Mouse (Mus musculus) kidney, adult 9 months (tissue): ENCODE data around the gene Akr1d1.

Source experiments
- DNase-seq: peaks from one replicate; pipeline ENCODE4 v3.0.0; 2022

Akr1d1 gene

DNA sequence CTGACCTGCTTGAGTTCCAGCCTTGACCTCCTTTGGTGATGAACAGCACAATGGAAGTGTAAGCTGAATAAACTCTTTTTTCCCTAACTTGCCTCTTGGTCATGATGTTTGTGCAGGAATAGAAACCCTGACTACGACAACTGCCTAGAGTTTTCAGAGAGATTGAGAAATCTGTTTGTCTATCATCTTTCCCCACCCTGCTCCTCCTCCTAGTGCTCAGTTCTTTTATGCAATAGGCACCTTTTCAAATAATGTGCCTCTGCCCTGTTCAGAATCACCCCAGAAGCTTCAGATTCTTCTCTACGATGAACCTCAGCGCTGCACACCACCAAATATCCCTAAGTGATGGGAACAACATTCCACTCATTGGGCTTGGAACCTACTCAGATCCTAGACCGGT lies at the start of gene Akr1d1:
TSS of gene Akr1d1 (plus strand) at position 234 of the 400 bp plus-strand sequence.
- DNase-seq = no peak

DNA sequence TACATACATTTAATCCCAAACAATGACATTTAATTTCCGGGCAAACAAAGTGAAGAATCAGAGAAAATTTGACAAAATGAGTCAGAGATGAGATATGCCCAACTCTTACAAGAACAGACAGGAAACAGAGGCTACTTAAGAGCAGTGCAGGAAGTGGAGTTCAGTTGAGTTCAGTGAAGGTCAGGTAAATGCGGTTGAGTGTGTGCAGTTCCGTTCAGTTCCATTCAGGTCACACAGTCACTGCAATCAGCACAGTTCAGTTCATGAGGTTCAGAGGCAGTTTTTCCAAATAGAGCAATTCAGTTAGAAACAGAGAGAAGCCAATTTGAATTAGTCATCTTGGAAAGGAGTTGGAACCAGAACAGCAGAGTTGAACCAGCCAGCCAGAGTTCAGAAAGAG lies 48.8 kb upstream of the Akr1d1 start:
- DNase-seq = no peak

DNA sequence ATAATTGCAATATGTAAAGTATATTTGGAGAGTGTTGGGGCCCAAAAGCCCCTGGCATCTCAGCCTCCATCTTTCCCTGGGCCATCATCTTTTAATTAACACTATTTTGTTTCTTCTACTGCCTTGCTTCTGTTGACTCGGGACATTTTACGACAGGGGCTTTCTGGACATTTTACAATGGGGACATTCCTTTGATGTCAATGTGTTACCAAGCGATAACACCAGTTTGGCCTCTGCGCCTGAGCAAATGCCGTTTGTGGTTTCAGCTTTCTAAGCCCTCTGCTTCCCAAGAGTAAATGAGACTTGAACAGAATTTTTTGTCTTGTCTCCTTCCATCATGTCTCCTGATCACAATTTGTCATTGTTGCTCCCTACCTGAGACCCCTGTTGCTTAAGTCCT lies 46.7 kb upstream of the Akr1d1 start:
- DNase-seq = no peak

DNA sequence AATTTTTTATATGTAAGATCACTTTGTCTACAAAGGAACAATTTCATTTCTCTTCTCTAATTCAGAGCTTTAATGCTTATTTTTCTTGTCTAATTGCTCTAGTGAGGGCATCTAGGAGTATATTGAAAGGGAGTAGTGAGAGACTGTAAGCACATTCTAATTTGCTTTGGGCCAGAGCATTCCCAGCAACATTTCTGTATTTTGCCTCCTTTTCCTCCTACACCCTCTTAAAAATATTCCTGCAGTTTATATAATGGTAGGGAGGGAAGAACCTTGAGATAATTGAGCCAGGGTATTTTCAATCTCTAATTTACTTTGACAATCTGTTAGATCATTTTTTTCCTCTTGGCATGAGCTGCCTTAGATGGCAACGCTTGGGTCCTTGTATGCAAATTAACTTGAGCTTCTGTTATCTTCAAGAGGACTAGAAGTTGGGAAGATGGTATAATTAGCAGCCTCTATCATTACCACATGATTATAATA lies 45.3 kb upstream of the Akr1d1 start:
- no peak for DNase-seq

DNA sequence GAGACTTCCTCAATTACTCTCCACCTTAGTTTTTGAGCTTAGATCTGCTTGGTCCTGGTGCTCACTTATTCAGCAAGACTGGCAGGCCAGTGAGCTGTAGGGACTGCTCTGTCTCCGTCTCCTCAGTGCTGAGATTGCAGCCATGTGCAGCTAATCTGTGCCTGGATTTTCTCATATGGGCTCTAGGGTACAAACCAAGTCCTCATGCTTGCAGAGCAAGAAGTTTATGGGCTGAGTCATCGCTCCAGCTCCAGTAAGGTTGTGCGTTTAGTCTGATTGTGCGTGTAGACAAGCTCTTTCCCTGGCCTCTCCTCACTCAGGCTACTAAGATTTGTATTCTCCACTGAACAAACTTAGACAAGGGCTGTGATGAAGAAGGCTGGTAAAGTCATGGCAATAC lies 43.5 kb upstream of the Akr1d1 start:
- DNase-seq = no peak

DNA sequence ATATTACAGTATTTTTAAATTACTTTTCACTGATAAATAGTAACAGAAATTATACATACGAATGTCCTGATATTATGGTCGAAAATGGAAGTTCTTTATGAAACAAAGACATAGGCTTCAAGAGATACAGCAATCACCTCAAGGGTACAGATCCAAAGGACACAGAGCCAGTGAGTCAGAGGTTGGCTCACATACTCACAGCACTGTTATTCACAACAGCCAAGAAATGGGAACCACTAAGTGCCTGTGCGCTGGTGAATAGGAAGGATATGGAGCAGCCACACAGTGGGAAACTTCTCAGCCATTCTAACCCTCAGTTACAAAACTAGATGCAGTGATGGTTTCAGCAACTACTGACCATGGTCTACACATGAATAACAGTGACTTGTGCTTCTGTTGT lies 37.7 kb upstream of the Akr1d1 start:
- no peak for DNase-seq

DNA sequence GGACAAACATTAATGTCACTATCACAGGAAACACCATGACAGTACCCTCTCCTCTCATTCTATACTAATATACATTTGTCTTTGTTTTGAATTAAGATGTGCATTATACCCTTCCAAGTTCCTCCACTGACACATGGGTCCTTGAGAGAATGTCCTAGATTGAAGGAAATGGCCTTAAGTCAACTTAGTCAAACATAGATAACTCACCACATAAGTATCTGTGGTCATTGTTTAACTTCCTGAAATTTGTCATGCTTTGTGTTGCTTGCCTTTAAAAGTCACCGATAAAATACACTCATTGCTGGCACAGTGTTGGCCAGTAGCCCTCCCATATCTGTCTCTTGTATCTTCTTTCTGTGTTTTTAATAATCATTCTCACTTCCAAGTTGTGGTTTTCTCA lies 35.0 kb upstream of the Akr1d1 start:
- DNase-seq = no peak

DNA sequence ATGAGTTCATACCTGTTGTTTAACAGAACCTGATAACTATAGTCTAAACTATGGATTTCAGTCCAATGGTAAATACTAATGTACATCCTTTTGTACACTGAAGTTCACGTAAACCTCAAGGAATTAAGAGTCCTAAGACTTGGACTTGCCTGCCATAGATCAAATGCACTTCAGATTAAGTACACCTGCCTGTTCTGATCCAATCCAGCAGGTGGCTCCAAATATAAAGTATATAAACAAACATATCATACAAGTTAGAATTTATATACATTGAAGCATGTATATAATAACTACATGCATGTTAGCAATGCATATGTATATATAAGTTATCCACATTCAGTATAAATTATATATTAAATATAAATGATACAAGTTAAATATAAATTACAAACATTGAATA lies 33.1 kb upstream of the Akr1d1 start:
- peak; percentile 31 for DNase-seq

DNA sequence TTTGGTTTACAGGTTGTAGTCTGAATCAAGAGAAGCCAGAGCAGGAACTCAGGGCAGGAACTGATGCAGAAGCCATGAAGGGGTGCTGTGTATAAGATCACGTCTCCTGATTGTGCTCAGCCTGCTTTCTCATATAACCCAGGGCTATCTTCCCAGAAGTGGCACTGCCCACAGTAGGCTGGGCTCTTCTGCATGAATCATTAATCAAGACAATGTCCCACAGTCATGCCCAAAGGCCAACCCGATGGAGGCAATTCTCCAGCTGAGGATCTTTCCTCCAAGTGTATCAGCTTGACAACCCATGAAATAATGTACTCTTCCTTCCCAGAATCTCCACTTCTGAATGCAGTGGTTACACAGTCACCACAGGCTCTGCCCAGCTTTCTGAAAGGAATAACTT lies 24.4 kb upstream of the Akr1d1 start:
- DNase-seq = peak; percentile 75

DNA sequence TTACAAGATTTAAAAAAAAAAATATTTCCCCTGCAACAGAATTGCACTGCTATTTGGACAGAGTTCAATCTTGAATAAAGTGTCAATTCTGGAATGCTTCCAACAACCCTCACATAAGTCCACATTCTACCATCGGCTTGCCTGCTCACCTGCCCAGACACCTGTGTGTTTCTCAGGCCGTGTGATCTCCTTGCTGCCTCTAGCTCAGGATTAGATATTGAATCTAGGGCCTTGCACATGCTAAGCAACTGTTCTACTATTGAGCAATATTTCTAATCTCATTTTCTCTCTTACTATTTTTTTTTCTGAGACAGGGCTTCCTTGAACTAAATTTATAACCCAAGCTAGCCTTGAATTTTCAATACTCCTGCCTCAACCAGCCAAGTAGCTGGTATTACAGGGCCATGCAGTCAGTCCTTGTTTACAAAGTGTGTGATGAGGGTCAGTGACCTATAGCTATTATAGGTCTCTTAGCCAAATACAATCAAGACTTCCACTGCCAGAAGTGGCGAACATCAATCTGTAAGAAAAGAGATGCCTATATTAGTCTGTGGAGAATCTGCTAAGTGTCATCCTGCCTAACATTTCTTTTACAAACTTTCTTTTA lies 23.0 kb upstream of the Akr1d1 start:
- peak; percentile 13 for DNase-seq

DNA sequence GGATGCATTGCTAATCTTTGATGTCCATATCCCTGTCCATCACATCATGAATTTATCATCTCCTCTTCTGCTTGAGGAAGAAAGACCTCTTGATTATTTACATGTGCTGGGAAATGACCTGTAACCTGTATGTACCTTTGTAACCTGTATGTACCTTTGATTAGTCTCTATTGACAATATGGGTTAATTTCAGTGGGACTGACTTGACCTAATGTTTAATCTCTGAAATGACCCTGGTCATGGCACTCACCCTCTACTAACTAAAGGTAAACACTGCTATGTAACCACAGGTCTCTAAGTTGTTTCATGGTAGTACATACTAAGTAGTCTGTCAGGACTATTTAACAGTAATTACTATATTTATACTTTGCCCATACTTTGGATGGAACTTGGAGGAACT lies 19.2 kb upstream of the Akr1d1 start:
- no peak for DNase-seq

DNA sequence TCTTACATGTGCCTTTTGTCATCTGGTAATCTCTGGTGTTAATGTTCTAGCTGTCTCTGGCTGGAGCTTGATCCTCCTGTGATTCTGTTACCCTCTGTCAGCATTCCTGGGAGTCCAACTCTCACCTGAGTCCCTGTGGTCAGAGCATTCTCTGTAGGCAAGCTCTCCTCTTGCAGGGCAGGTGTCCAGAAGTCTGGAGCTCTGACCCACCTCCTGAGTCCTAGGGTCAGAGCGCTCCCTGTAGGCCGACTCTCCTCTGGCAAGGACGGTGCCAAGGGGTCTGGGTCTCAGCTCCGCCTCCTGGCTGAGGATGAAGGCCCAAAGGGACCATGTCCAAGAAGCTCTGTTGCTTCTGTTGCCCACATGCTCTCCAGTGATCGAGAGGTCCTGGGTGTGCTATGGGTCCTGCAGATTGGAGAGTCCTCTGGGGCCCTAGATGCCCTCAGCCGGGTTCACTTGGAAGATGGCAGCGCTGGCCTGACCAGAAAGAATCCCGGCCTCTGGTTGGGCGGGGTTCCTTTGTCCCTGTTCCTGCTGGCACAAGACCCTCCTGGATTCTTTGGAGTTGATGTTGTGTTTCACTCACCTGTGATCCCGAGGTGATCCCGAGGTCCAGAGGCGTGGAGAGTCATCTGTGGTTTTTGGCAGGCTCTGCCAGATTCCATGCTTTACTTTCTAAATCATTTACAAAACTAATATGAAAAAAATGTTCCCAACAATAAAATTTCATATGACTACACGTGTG lies 9.2 kb upstream of the Akr1d1 start:
- DNase-seq = peak; percentile 90

DNA sequence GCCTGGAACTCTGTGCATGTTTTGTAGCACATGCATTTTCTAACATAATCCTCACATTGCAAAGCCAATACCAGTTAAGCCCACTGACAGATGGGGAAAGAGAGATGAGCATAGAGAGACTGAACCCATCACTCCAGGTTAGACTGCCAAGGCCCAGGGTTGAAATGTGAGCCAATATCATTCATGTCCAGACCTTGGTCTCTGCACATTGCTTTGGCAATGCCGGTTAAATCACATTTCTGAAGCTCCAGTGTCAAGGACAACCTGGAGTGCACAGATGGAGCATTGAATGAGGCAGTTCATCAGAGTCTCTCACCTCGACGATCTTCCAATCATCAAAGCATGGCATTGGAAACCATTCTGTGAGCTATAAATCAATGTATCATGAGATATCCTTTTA lies 2.1 kb downstream of the Akr1d1 start:
- no peak for DNase-seq

DNA sequence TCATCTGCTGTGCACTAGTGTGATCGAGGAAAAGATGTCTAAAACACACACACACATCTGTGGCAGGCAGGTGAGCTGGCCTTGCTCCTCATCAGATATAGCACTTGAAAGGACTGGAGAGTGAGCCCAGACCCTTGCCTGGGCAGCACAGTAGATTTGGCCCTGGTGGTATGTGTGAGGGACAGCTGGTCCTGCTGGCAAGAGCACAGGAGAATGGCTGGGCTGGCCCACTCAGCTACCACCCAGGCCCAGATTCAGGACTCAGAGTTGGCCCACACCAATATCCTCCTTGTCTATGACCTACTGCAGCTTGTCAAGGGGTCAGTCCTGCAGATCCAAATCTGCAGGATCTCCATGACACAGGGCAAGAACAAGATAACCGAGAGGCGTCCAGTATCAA lies 6.9 kb downstream of the Akr1d1 start:
- DNase-seq = no peak

DNA sequence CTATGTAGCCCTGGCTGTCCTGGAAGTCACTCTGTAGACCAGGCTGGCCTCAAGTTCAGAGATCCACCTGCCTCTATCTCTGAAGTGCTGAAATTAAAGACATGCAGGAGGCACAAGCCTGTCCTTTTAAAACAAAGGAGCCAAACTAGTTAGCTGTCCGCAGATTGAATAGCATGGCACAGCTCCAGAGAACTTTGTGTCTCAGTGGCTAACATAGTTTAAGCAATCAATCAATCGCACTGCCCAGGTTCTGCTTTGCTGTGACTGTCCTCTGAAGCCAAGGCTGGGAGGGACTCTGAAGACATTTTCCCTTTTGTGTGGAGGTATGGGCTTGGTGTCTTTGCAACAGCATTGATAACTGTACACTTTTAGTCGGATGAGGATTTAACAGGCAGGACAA lies 7.8 kb downstream of the Akr1d1 start:
- peak; percentile 53 for DNase-seq

DNA sequence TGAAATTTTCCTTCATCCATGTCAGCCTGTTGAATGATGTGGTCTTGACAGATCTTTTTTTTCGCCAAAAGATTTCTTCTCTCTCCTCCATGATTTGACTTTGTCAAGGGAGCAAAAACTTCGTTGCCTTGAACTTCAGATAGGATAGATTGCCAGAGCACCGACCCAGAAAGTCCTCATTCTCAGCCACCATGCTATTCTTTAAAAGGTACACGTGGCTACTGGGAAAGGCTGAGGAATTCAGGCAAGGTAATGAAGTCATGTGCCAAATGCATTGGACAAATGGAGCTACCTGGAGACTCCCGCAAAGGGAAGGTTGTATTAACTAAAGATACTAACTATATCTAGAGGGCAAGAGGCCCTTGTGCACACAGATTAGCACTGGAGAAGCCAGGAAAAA lies 8.8 kb downstream of the Akr1d1 start:
- DNase-seq = peak; percentile 75

DNA sequence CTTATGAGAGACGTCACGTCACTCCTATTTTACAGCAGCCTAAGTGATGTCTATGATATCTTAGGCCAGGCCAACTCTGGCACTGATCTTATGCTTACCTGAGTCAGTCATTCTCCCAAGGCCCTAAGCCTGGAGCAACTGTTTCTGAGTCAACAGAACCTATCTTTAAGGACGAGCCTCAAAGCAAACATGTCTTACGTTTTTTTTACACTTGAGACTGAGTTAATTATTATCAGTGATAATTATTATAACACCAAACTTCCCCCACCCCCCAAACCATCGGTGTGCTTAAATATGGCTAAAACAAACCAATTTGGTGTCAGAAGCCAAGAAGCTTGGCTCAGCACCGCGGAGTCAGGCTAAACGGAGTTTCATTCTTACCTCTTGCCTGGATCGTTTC lies 9.4 kb downstream of the Akr1d1 start:
- DNase-seq = peak; percentile 65

DNA sequence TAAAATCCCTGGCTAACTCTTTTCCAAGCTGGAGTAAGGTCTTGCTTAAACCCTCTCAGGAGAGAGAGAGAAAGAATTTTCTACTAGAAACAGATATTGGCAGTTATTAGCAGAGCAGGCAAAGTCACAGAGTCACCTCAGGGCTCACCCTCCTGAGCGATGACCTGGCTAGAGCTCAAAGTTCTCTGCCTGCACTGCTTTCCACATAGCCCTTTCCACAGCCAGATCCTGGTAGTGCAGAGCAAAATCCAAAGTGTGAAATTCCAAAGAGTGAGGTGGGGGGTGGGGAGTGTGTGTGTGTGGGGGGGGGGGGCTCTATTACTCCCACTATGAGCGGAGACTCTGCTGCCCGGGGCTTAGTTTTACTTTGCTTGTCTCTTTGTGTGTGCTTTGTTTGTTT lies 10.1 kb downstream of the Akr1d1 start:
- DNase-seq = peak; percentile 86

DNA sequence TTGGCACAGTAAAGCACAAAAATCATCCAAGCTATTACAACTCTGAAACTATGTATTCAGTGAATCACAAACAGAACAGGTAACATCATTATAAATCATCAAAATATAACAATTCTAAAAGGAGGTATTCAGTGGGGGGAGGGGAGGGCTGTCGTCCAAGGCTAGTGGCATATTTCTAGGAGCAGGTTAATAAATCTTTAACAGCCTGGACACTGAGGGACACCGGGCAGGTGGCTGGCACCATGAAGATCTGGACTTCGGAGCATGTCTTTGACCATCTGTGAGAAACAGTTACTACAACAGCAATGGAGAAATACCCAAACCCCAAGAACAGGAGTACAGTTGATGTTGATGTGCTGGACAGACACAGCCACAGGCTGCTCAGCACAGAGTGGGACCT lies 11.2 kb downstream of the Akr1d1 start:
- peak; percentile 87 for DNase-seq

DNA sequence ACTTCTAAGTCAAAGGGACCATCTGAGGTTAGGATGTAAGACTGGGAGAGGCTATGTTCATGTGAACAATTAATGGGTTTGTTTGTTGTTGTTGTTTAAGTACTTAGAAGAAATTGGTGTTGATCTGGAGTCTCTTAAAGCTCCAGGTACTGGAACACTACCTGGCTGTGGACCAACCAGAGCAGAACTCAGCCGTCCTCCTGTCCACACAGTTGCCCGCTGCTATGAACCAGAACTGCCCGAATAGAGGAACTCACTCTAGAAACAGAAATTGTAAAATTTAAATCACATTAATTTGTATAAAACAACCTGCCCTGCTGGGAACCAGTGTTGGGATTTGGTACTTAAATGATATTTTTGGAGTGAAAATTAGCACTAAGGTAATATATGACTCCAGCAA lies 12.2 kb downstream of the Akr1d1 start:
- DNase-seq = peak; percentile 50

DNA sequence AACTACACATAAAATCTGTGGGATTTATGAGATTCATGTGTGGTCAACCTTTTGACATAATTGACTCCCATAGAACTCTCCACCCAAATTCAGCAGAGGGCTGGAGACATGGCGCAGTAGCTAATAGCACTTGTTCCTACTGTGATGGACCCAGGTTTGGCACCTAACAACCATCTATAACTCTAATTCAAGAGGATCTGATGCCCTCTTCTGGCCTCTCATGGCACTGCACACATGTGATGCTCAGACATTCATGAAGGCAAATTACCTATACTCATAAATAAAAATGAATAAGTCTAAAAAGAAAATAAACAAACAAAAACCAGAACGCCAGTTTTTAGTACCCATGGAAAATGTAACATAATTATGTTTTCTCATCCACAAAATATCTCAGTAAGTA lies 22.8 kb downstream of the Akr1d1 start:
- DNase-seq = peak; percentile 78

DNA sequence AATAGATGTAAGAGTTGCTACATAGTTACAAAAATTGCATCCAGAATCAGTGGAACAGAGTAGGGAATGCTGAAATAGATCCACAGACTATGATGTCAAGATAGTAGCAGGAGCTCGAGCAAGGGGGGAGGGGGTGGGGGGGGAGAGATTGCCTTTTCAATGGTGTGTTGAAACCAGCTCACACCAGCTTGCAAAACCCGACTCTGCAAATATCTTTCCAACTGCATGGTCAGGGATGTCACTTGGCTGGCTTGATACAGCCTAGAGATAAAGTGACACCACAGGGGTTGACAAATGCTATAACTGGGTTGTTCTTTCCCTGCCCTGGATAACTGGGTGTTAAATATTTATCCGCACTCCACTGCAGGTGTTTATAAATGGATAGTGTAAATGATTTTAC lies 24.0 kb downstream of the Akr1d1 start:
- DNase-seq = no peak

DNA sequence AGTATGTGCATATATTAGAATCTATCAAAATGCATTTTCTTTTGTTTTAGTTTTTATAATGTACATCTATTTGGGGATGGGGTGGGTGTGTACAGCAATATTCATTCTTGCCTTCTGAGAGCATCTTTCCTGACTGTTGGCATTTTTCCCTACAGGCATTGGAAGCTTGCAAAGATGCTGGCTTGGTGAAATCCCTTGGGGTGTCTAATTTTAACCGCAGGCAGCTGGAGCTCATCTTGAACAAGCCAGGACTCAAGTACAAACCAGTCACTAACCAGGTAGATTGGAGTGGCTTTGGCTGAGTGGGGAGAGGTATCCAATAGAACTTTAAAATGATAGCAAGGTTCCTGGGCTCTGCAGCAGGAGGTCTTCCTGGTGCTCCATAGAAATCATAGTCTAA lies 24.4 kb downstream of the Akr1d1 start:
- no peak for DNase-seq

DNA sequence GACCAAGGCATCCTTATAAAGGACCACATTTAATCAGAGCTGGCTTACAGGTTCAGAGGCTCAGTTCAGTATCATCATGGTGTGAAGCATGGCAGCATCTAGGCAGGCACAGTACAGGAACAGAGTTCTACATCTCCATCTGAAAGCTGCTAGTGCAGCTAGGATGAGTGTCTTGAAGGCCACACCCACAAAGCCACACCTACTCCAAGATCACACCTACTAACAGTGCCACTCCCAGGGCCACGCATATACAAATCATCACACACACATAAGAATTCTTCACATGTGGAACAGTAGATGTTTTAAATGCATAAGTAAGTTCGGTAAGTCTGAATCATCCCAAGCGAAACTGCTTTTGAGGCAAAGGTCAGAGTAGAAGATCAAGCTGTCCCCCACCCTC lies 33.9 kb downstream of the Akr1d1 start:
- no peak for DNase-seq

DNA sequence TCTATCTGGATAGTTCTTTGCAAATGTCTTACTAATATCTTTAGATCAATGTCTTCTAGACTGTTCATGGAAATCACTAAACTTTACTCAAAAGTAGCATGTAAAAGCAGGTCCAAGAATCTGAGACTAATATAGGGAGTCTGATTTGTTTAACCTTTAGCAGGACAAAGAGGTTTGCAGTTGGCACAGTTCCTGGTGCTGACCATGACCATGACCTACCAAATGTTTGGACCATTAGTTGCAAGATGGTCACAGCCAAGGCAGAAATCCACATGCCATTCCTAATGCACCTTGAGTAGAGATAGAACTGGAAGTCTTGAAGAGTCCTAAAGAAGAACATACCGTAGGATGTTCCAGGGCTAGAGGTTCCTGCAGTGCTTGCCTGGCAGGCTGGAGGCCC lies 37.4 kb downstream of the Akr1d1 start:
- peak; percentile 20 for DNase-seq
